Mouse (Mus musculus) hindbrain, embryonic 14.5 days (tissue): ENCODE data around the gene Adamts16. TPM values are rescaled to one million over a fixed set of nuclear protein-coding genes. Genes with fewer than 3 reads are reported as not detected.

Experiments used
- ATAC-seq: fragments of 200-750 bp; cut with Nextera tagmentation; 2 replicates; pipeline ENCODE4 v1.8.0; 2017; ENCODE audit warnings: moderate number of reproducible peaks, mild to moderate bottlenecking, moderate TSS enrichment, moderate library complexity; ENCODE audit not compliant: low FRiP score
- DNase-seq: peaks from one replicate; pipeline ENCODE4 v3.0.0-alpha.2; 2015; ENCODE audit warnings: low spot score
- H3K27ac ChIP-seq: fragments of 300-500 bp; sonication (generic); 2 replicates; pipeline ENCODE4 v1.5.1; 2014; ENCODE audit warnings: mild to moderate bottlenecking, moderate library complexity
- H3K27me3 ChIP-seq: fragments of 300-500 bp; sonication (generic); 2 replicates; pipeline ENCODE4 v1.6.1; 2014; ENCODE audit warnings: mild to moderate bottlenecking, low read length, mixed read lengths; ENCODE audit not compliant: control insufficient read depth, insufficient read depth
- H3K36me3 ChIP-seq: fragments of 300-500 bp; sonication (generic); replicated peaks from 2 replicates; pipeline ENCODE4 v1.6.1; 2014; ENCODE audit not compliant: control insufficient read depth, insufficient read depth
- H3K4me1 ChIP-seq: fragments of 300-500 bp; sonication (generic); replicated peaks from 2 replicates; pipeline ENCODE4 v1.6.1; 2014; ENCODE audit warnings: antibody characterized with exemption, low read length, mixed read lengths; ENCODE audit not compliant: control insufficient read depth, insufficient read depth
- H3K4me2 ChIP-seq: fragments of 300-500 bp; sonication (generic); replicated peaks from 2 replicates; pipeline ENCODE4 v1.6.1; 2014; ENCODE audit warnings: mild to moderate bottlenecking, moderate library complexity
- H3K4me3 ChIP-seq: fragments of 300-500 bp; sonication (generic); replicated peaks from 2 replicates; pipeline ENCODE4 v1.5.1; 2014; ENCODE audit warnings: mild to moderate bottlenecking, low read length
- H3K9ac ChIP-seq: fragments of 300-500 bp; sonication (generic); 2 replicates; pipeline ENCODE4 v1.6.1; 2014
- H3K9me3 ChIP-seq: fragments of 300-500 bp; sonication (generic); 2 replicates; pipeline ENCODE4 v1.6.1; 2016; ENCODE audit warnings: low read length; ENCODE audit not compliant: control insufficient read depth
- WGBS: fragments of 180-500 bp; shearing (Covaris S2); extraction: QIAGEN DNeasy Blood & Tissue Kit; methylation state at CpG from one replicate; pipeline ENCODE4 v1.1.7; 2014; 5-methylcytosine and 5-hydroxymethylcytosine counted together
- polyA plus RNA-seq: library from polyadenylated mRNA; unstranded; fragments of >200 nt; fragmentation: Nextera tagmentation; extraction: Ambion mirVana; gene quantifications from 2 replicates; pipeline ENCODE4 v1.2.1, GENCODE M21; 2014

The Adamts16 gene
- polyA plus RNA-seq, 1 experiment from 2014 or later, result 5.0 TPM

DNA sequence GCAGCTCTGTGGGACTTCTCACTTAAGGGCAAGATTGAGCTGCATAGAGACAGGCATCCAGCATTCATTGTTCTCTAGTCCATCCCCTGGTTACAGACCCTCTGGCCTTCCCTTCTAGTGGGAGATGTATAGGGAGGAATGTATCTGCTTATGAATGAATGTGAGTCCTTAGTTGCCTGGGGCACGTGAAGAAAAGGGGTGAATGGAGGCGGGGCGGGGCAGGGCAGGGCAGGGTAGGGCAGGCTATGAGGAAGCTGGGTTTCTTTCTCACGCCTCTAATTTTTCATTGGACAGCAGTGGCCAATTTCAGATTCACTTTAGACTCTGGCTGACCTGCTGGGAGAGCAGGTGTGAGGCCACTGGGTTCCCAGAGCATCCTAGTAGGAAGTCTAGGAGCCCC lies 515 bp upstream of the Adamts16 start:
- Histone ChIP-seq H3K27ac (no peak overlapping the region), H3K9me3 (no peaks in the 10 kb centered on the region), H3K4me2 (peak overlapping the region; percentile 90), H3K4me3 (peak overlapping the region; percentile 51), H3K36me3 (no peaks in the 10 kb centered on the region), H3K9ac (peak overlapping the region; percentile 68; the same call in 1 of the 2 replicates), H3K27me3 (peaks cover 24% of the 10 kb centered on the region), H3K4me1 (0 out of 2 replicates have a peak, but pooled peaks cover 8% of the 10 kb centered on the region)
- no peak for DNase-seq
- 33% methylated on average over 4 of the region's 4 CpGs for WGBS
- 0 out of 2 replicates have a peak, but pooled peaks have one; percentile 3 for ATAC-seq

DNA sequence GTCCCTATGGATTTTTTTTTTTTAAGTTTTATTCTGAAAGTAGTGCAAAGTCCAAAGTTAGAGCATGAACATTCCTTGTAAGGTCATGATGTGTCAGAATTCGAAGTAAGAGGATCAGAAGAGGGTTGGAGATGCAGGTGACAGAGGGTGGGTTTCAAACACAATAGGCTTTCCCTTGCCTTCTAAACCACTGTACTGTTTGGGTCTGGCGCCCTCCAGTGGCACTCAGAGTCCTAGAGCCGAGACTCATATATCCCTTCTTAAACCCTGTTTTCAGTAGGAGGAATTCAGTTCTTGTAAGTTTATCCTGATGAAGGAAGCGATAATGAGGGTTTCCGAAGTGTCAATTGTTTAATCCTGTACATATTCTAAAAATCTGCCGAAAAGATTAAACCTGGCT lies 1.4 kb downstream of the Adamts16 start:
- H3K9ac ChIP-seq, result no peak overlapping the region
- DNase-seq, result peak; percentile 87
- peak; percentile 80 for ATAC-seq
- H3K27ac ChIP-seq, result no peak overlapping the region
- 10% methylated on average over 6 of the region's 6 CpGs for WGBS
- 0 out of 2 replicates have a peak, but pooled peaks cover 8% of the 10 kb centered on the region for H3K4me1 ChIP-seq
- H3K4me2 ChIP-seq, result peak overlapping the region; percentile 90
- H3K4me3 ChIP-seq, result no peak overlapping the region; the same call in 1 of the 2 replicates
- H3K36me3 ChIP-seq, result no peaks in the 10 kb centered on the region
- H3K27me3 ChIP-seq, result peaks cover 24% of the 10 kb centered on the region
- H3K9me3 ChIP-seq, result no peaks in the 10 kb centered on the region

DNA sequence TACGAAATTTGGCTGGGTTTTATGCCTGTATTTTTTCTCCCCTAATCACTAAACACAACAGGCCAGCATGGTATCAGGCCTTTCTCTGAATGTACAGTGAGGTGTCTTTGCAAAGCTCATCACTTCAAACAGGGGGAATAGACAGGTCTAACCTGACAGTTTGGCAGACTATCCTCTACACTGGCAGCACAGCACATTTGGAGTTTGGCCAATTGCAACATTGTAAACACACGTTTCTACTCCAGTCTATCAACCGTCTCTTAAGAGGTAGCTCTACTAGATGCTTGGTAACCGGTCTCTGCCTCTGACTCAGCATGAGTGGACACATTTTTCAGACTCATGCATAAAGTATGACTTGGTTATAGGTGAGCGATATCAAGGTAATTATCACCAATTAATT lies 4.0 kb downstream of the Adamts16 start:
- WGBS, result 80% methylated on average over 5 of the region's 5 CpGs
- DNase-seq (no peak), ATAC-seq (no peak)

DNA sequence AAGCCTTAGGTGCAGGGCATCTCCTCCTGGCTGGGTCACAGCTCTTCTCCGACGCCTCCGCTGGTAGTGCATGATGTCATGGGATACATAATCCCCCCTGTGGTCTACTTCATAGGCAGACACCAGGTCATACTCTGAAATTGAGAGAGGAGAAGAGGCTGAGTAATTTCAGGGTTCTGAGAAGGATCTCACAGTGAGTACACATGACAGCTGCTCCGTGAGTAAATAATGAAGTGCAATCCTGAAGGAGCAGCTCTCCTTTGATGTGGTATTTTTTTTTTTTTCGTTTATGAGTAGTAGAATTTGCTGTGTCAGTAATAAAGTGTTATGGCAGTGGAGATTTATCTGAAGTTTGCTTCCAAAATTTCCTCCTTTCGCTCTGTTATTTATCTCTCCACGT lies 5.4 kb downstream of the Adamts16 start:
- peaks cover 9% of the 10 kb centered on the region for H3K27me3 ChIP-seq
- 0 out of 2 replicates have a peak, but pooled peaks cover 4% of the 10 kb centered on the region for H3K4me1 ChIP-seq
- no peaks in the 10 kb centered on the region for H3K9me3 ChIP-seq
- ATAC-seq (no peak), DNase-seq (no peak)
- no peaks in the 10 kb centered on the region for H3K36me3 ChIP-seq
- no peak overlapping the region for H3K27ac ChIP-seq
- no peak overlapping the region for H3K4me3 ChIP-seq
- 81% methylated on average over 7 of the region's 7 CpGs for WGBS
- H3K9ac ChIP-seq, result no peak overlapping the region
- H3K4me2 ChIP-seq, result no peak overlapping the region

More for the DNA sequence above, 4.0 kb downstream of the Adamts16 start:
- Histone ChIP-seq H3K4me2 (no peak overlapping the region), H3K4me3 (no peak overlapping the region), H3K27ac (no peak overlapping the region), H3K9ac (no peak overlapping the region), H3K9me3 (no peaks in the 10 kb centered on the region), H3K27me3 (peaks cover 22% of the 10 kb centered on the region), H3K36me3 (no peaks in the 10 kb centered on the region), H3K4me1 (0 out of 2 replicates have a peak, but pooled peaks cover 8% of the 10 kb centered on the region)

DNA sequence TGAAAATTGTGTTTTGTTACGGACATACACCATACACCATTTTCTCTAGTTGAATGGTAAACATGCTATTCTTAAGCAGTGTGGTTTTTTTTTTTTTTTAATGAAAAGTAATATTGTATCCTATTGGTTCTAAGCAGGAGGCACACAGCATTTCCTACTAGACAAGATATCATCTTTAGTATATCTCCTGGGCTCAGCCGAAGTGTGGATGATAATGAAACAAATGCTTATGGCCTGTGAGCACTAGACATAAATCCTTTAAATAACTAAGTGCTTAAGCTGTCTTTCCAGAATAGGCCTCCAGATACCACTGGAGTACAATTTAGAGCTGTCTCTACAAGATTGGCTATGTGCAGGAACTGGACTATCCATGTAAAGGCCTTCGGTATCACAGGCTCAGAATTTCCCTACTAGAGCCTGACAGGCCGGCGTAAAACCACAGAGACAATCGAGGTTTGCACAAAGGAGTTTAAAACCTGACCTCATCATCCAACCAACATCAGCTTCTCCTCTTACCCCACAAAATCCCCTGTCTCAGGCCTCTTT lies 8.9 kb downstream of the Adamts16 start:
- ATAC-seq, result no peak
- H3K4me3 ChIP-seq, result no peak overlapping the region
- WGBS, result 87% methylated on average over 6 of the region's 6 CpGs

DNA sequence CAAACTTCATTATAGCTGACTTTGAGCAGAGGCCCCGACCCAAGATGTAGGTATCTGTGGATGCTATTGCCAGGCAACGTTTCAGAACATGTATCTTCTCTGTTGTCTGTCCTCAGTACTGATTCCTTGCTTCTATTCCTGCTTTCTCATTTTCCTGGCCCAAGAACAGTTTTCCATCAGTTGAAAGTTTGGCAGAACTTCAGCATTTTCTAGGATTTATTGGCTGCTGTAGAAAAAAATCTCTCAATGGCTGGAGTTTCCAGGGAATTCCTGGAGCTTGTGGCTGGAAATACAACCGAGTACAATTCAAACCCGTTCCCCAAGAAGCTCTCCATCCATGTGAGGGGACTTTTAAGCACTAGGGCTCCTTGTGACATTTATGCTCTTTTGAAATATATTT lies 10.6 kb downstream of the Adamts16 start:
- H3K27ac ChIP-seq, result no peak overlapping the region
- H3K4me1 ChIP-seq, result no peaks in the 10 kb centered on the region
- H3K9me3 ChIP-seq, result no peaks in the 10 kb centered on the region
- ATAC-seq (no peak), DNase-seq (no peak)
- H3K4me2 ChIP-seq, result no peak overlapping the region
- no peak overlapping the region for H3K9ac ChIP-seq
- H3K27me3 ChIP-seq, result no peaks in the 10 kb centered on the region
- H3K36me3 ChIP-seq, result no peaks in the 10 kb centered on the region
- 81% methylated on average over 4 of the region's 4 CpGs for WGBS
- H3K4me3 ChIP-seq, result no peak overlapping the region

More for the DNA sequence above, 8.9 kb downstream of the Adamts16 start:
- no peak overlapping the region for H3K4me2 ChIP-seq
- no peaks in the 10 kb centered on the region for H3K9me3 ChIP-seq
- H3K4me1 ChIP-seq, result no peaks in the 10 kb centered on the region
- H3K27ac ChIP-seq, result no peak overlapping the region
- no peaks in the 10 kb centered on the region for H3K36me3 ChIP-seq
- DNase-seq, result no peak
- no peaks in the 10 kb centered on the region for H3K27me3 ChIP-seq
- no peak overlapping the region for H3K9ac ChIP-seq

DNA sequence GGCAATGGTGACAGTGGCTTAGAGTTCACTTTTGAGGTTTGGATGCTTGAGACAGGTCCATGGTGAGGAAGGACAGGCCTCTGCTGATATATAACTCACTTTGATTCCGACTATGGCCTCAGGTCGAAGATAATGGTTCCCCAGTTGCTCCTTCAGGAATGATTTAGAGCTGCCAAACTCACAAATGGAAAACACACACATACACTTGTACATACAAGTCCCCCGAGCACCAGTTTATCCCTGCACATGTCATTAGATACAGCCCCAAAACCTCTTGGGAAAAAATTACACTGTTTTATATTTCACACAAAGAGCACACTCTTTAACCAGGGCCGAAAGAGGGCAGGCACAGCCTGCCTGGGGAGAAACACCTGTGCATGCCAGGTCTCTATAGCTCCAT lies 14.1 kb downstream of the Adamts16 start:
- DNase-seq (no peak), ATAC-seq (no peak)
- Histone ChIP-seq H3K4me1 (no peaks in the 10 kb centered on the region), H3K27ac (no peak overlapping the region), H3K9ac (no peak overlapping the region), H3K9me3 (no peaks in the 10 kb centered on the region), H3K36me3 (no peaks in the 10 kb centered on the region), H3K4me2 (no peak overlapping the region), H3K27me3 (no peaks in the 10 kb centered on the region), H3K4me3 (no peak overlapping the region)
- whole genome bisulfite sequencing, result 80% methylated on average over 4 of the region's 4 CpGs

DNA sequence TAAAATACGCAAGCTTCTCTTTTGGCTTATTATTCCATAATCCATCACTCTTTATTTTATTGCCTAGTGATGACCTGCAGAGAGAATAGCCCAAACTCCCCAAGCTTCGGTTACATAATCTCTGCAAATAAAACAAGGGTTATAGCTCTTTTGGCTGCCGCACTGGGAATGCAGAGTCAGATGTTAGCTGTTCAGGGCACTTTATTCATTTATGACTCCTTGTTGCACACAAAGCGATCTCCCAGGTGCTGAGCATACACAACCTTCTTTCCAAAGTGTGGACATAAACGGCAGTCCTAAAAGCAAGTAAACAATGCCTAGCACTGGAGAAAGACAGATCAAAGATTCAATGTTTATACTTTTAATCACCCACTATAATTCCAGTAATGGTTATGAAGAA lies 16.3 kb downstream of the Adamts16 start:
- no peaks in the 10 kb centered on the region for H3K27me3 ChIP-seq
- 82% methylated on average over 5 of the region's 5 CpGs for WGBS
- no peaks in the 10 kb centered on the region for H3K4me1 ChIP-seq
- no peaks in the 10 kb centered on the region for H3K9me3 ChIP-seq
- H3K27ac ChIP-seq, result no peak overlapping the region
- DNase-seq (no peak), ATAC-seq (no peak)
- H3K36me3 ChIP-seq, result no peaks in the 10 kb centered on the region
- no peak overlapping the region for H3K9ac ChIP-seq
- no peak overlapping the region for H3K4me3 ChIP-seq
- H3K4me2 ChIP-seq, result no peak overlapping the region

DNA sequence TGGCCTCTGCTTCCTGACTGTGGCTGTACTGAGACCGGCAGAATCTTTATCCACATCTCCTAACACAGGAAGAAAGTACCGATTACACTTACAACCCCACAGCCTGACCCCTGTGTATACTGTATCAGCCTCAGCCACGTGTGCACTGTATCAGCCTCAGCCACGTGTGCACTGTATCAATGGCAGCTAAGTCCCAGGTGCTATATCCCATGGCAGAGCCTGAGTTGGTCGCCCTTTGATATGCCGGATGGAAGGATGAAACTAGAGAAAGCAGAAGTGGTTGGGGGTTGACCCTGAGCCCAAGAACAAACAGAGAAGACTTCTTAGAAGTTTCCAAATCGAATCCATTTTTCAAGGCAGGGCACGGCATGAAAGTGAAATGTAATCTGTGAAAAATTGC lies 17.9 kb downstream of the Adamts16 start:
- DNase-seq (no peak), ATAC-seq (no peak)
- H3K4me1 ChIP-seq, result no peaks in the 10 kb centered on the region
- no peak overlapping the region for H3K4me2 ChIP-seq
- no peaks in the 10 kb centered on the region for H3K27me3 ChIP-seq
- no peak overlapping the region for H3K27ac ChIP-seq
- no peak overlapping the region for H3K4me3 ChIP-seq
- no peaks in the 10 kb centered on the region for H3K9me3 ChIP-seq
- no peaks in the 10 kb centered on the region for H3K36me3 ChIP-seq
- WGBS, result 73% methylated on average over 8 of the region's 8 CpGs
- H3K9ac ChIP-seq, result no peak overlapping the region

DNA sequence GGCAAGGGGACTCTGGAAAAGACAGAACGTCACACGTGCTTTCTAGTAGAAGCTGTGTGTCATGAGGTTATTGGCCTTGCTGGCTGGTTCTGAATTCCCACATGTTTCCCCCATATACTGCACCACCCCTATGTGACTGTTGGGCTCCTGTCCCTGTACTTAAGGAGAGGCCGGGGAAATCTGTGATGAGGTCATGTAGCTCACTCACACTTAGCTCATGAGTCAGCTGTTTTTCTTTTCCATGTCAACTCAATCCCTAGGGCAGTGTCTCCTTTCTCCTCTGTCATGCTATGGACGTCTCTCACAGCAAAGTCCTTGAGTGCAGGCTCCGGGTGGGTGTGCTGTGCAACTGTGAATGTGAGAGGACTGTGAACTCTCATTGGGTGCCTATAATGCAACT lies 22.6 kb downstream of the Adamts16 start:
- Histone ChIP-seq H3K4me2 (no peak overlapping the region), H3K9me3 (no peaks in the 10 kb centered on the region), H3K27ac (no peak overlapping the region), H3K4me3 (no peak overlapping the region), H3K9ac (no peak overlapping the region), H3K36me3 (no peaks in the 10 kb centered on the region), H3K4me1 (no peaks in the 10 kb centered on the region), H3K27me3 (no peaks in the 10 kb centered on the region)
- ATAC-seq, result no peak
- 87% methylated on average over 5 of the region's 5 CpGs for WGBS
- no peak for DNase-seq
